12 mouse cellular contexts compared by ENCODE assay signal in genomic region chr10:67503320-67503995, GRCm38 (mm10). TPM values are rescaled to one million over a fixed set of nuclear protein-coding genes. Genes with fewer than 3 reads are reported as not detected.
A peak's percentile ranks its signal among the peaks of the same experiment; 100 is the strongest.
DNase-seq lines count a peak whose midpoint lies in the region; ATAC-seq lines count a peak whose summit lies in the region.
"Had no signal": no experiment of that assay in that cellular context is flagged by ENCODE, and none has a peak within 500 bp of the region (broad histone marks: within the 10 kb centered on the region; RNA-seq: fewer than 3 reads in every experiment).

No protein-coding gene starts in this region.

- no peaks in the 10 kb centered on the region for H3K36me3 ChIP-seq in liver, embryonic 13.5 days
- no peaks in the 10 kb centered on the region for H3K36me3 ChIP-seq in midbrain, embryonic 13.5 days

- no peaks in the 10 kb centered on the region for H3K9me3 ChIP-seq in liver, embryonic 13.5 days (replicated peaks)
- no peaks in the 10 kb centered on the region for H3K9me3 ChIP-seq in midbrain, embryonic 13.5 days

- WGBS in liver, embryonic 13.5 days (ENCODE audit: insufficient replicate concordance): 15% methylated on average over 15 of the region's 15 CpGs
- 73% methylated on average over 15 of the region's 15 CpGs for WGBS in midbrain, embryonic 13.5 days

- H3K4me1 ChIP-seq in liver, embryonic 13.5 days (replicated peaks): 0 out of 2 replicates have a peak, but pooled peaks cover 3% of the 10 kb centered on the region
- no peaks in the 10 kb centered on the region for H3K4me1 ChIP-seq in midbrain, embryonic 13.5 days (replicated peaks)

- H3K4me2 ChIP-seq in liver, embryonic 13.5 days: peak overlapping the region; percentile 19; the same call in 1 of the 2 replicates
- H3K4me2 ChIP-seq in midbrain, embryonic 13.5 days (replicated peaks): no peak overlapping the region

- no peak overlapping the region for H3K27ac ChIP-seq in liver, embryonic 13.5 days
- no peak overlapping the region for H3K27ac ChIP-seq in midbrain, embryonic 13.5 days
- H3K27ac ChIP-seq: gastrocnemius, adult 2 months had no signal

- H3K27me3 ChIP-seq in liver, embryonic 13.5 days: no peaks in the 10 kb centered on the region
- no peaks in the 10 kb centered on the region for H3K27me3 ChIP-seq in midbrain, embryonic 13.5 days

- no peak for ATAC-seq in liver, embryonic 13.5 days (ENCODE audit: low read depth)
- no peak for ATAC-seq in midbrain, embryonic 13.5 days
- ATAC-seq: Patski had no signal

- H3K9ac ChIP-seq in liver, embryonic 13.5 days: no peak overlapping the region
- H3K9ac ChIP-seq in midbrain, embryonic 13.5 days (replicated peaks): no peak overlapping the region

- DNase-seq in 416B (ENCODE audit: low read depth): peak; percentile 74
- peak; percentile 74 for DNase-seq in CD4-positive helper T cell, adult 2 months (ENCODE audit: low read depth, low spot score)
- DNase-seq in liver, embryonic 13.5 days: no peak
- peak; percentile 11 to 26 for DNase-seq in spleen, postnatal 10 days (ENCODE audit: low spot score in 2 of 2)
- no peak for DNase-seq in left cerebral cortex, postnatal 14 days (ENCODE audit: low spot score in 2 of 2)
- no peak for DNase-seq in layer of hippocampus, postnatal 25 days (ENCODE audit: extremely low spot score in 1 of 2, low spot score in 1 of 2)
- DNase-seq: cerebellum, postnatal 25 days; gastrocnemius, adult 2 months; heart, postnatal 36 days; kidney, postnatal 10 days had no signal

- intact Hi-C loops in left cerebral cortex, postnatal 14 days (cut with DNase I): no loop called here

- H3K4me3 ChIP-seq in liver, embryonic 13.5 days (replicated peaks): no peak overlapping the region
- H3K4me3 ChIP-seq in midbrain, embryonic 13.5 days (replicated peaks): no peak overlapping the region
- H3K4me3 ChIP-seq: gastrocnemius, adult 2 months had no signal

RNA-seq across cellular contexts. Expression of gene Egr2, which starts 31.8 kb away (rescaled TPM):
- polyA plus RNA-seq in liver, embryonic 13.5 days (2015; fragmentation: Nextera tagmentation; extraction: Ambion mirVana): 0.12 and 0.22 TPM in 2 replicates
- total RNA-seq in left cerebral cortex, postnatal 14 days (2021): 10 to 100 TPM in 1 of 2 experiments, 1 to 10 TPM in 1; 7.1 to 10.5 TPM
- polyA plus RNA-seq in midbrain, embryonic 13.5 days (2015; fragmentation: Nextera tagmentation; extraction: Ambion mirVana): 0.17 and 0.24 TPM in 2 replicates
- 1 to 10 TPM; 2.2 to 2.3 TPM for total RNA-seq in layer of hippocampus, postnatal 25 days (2021)

RNA-seq across cellular contexts. Expression of gene Ado, which starts 45.3 kb away (rescaled TPM):
- 15.9 and 20.1 TPM in 2 replicates for polyA plus RNA-seq in liver, embryonic 13.5 days (2015; fragmentation: Nextera tagmentation; extraction: Ambion mirVana)
- total RNA-seq in left cerebral cortex, postnatal 14 days (2021): 10 to 100 TPM; 37.6 to 39.0 TPM
- 70.7 and 73.2 TPM in 2 replicates for polyA plus RNA-seq in midbrain, embryonic 13.5 days (2015; fragmentation: Nextera tagmentation; extraction: Ambion mirVana)
- 10 to 100 TPM; 37.2 to 39.9 TPM for total RNA-seq in layer of hippocampus, postnatal 25 days (2021)

Comparison
In these comparisons a context has a peak if more than half of its experiments do, and no peak if none do; other contexts are left out.
1. DNase-seq: peak in 416B (single experiment), CD4-positive helper T cell, adult 2 months (single experiment) and spleen, postnatal 10 days (2 of 2); none in liver, embryonic 13.5 days (single experiment), left cerebral cortex, postnatal 14 days (0 of 2) and layer of hippocampus, postnatal 25 days (0 of 2).